Mouse (Mus musculus): ENCODE measurements at regions not wholly inside any gene's neighbourhood (a gene's known extent, or its start where the extent isn't known, plus 50 kb on each side); places are given as distances from the start of the nearest gene placed in this dataset.

GRCm38 (mm10) chrX:166694219-166694618 is 108.7 kb upstream of the Egfl6 start:
- no peak for TF ChIP-seq CTCF (conservative IDR thresholded peaks at IDR 0.05; ENCODE audit: insufficient read depth, insufficient read length, low read depth, low read length)
- TF ChIP-seq POLR2A (IDR thresholded peaks at IDR 0.05; ENCODE audit: low read depth, low read length): no peak

Data from kidney, adult 2 months (tissue).